Mouse (Mus musculus) limb, embryonic 14.5 days (tissue): ENCODE results near the gene Mucl3. TPM values are rescaled to one million over a fixed set of nuclear protein-coding genes. Genes with fewer than 3 reads are reported as not detected.

Experiments used
- ATAC-seq: fragments of 200-750 bp; cut with Nextera tagmentation; 2 replicates; pipeline ENCODE4 v1.8.0; 2017; ENCODE audit warnings: low read depth, moderate number of reproducible peaks, moderate TSS enrichment; ENCODE audit not compliant: low FRiP score
- DNase-seq: peaks from one replicate; pipeline ENCODE4 v3.0.0-alpha.2; 2015; ENCODE audit warnings: low spot score
- H3K27ac ChIP-seq: fragments of 300-500 bp; sonication (generic); replicated peaks from 2 replicates; pipeline ENCODE4 v1.5.1; 2014; ENCODE audit warnings: low read depth, mild to moderate bottlenecking, low read length, moderate library complexity, mixed read lengths
- H3K27me3 ChIP-seq: fragments of 300-500 bp; sonication (generic); 2 replicates; pipeline ENCODE4 v1.6.1; 2014; ENCODE audit warnings: low read length, mixed read lengths; ENCODE audit not compliant: control insufficient read depth, insufficient read depth
- H3K36me3 ChIP-seq: fragments of 300-500 bp; sonication (generic); 2 replicates; pipeline ENCODE4 v1.6.1; 2014; ENCODE audit warnings: mild to moderate bottlenecking, low read length, moderate library complexity, mixed read lengths; ENCODE audit not compliant: control insufficient read depth, insufficient read depth
- H3K4me1 ChIP-seq: fragments of 300-500 bp; sonication (generic); 2 replicates; pipeline ENCODE4 v1.6.1; 2014; ENCODE audit warnings: antibody characterized with exemption, low read length, mixed read lengths; ENCODE audit not compliant: control insufficient read depth, insufficient read depth
- H3K4me2 ChIP-seq: fragments of 300-500 bp; sonication (generic); replicated peaks from 2 replicates; pipeline ENCODE4 v1.6.1; 2014; ENCODE audit warnings: low read depth, mild to moderate bottlenecking, low read length, moderate library complexity; ENCODE audit not compliant: severe bottlenecking
- H3K4me3 ChIP-seq: fragments of 300-500 bp; sonication (generic); replicated peaks from 2 replicates; pipeline ENCODE4 v1.5.1; 2014; ENCODE audit warnings: low read length
- H3K9ac ChIP-seq: fragments of 300-500 bp; sonication (generic); 2 replicates; pipeline ENCODE4 v1.6.1; 2014; ENCODE audit warnings: mild to moderate bottlenecking, low read depth, low read length, moderate library complexity; ENCODE audit not compliant: severe bottlenecking
- H3K9me3 ChIP-seq: fragments of 300-500 bp; sonication (generic); 2 replicates; pipeline ENCODE4 v1.6.1; 2016; ENCODE audit warnings: low read length; ENCODE audit not compliant: control insufficient read depth
- POLR2A ChIP-seq: fragments of 200-500 bp; IDR thresholded peaks from 2 replicates; pipeline ENCODE4 v1.8.0; 2012; ENCODE audit warnings: inconsistent platforms, mild to moderate bottlenecking, moderate library complexity, borderline replicate concordance; ENCODE audit not compliant: insufficient read depth, insufficient read length; ENCODE audit errors: extremely low read depth
- WGBS: fragments of 180-500 bp; shearing (Covaris S2); extraction: QIAGEN DNeasy Blood & Tissue Kit; methylation state at CpG from one replicate; pipeline ENCODE4 v1.1.7; 2014; 5-methylcytosine and 5-hydroxymethylcytosine counted together
- polyA plus RNA-seq, 2 experiments: library from polyadenylated mRNA; depleted of rRNA in 1 of 2; stranded (reverse) in 1 of 2; unstranded in 1 of 2; fragments of >200 nt; fragmentation: Nextera tagmentation in 1 of 2; extraction: Ambion mirVana in 1 of 2; gene quantifications; 2 replicates each; pipeline versions ENCODE4 v1.2.1 to v1.2.3; 2012 to 2014

The Mucl3 gene
- polyA plus RNA-seq (2012; rRNA removed) (0.13 and 0.30 TPM in 2 replicates), polyA plus RNA-seq (2014; fragmentation: Nextera tagmentation; extraction: Ambion mirVana) (0.22 TPM in 1 of 2 replicates, not detected in the other)

- Histone ChIP-seq H3K9me3 (no peaks in the 10 kb centered on the region), H3K4me1 (peaks cover 5% of the 10 kb centered on the region; the same call in 1 of the 2 replicates), H3K4me3 (no peak within 1 kb of the TSS), H3K9ac (no peak within 1 kb of the TSS), H3K27me3 (no peaks in the 10 kb centered on the region), H3K4me2 (no peak within 1 kb of the TSS), H3K36me3 (no peaks in the 10 kb centered on the region), H3K27ac (no peak within 1 kb of the TSS)
- DNase-seq: no peak
- WGBS: 64% methylated on average over 13 of the region's 13 CpGs
- no peak for TF ChIP-seq POLR2A
- ATAC-seq: no peak
Observed at GRCm38 (mm10) chr17:35643609-35644236, at the start of gene Mucl3. Mucl3 (minus strand) TSS chr17:35643695.

- no peak for TF ChIP-seq POLR2A
- Histone ChIP-seq H3K36me3 (peaks cover 70% of the 10 kb centered on the region), H3K4me2 (no peak overlapping the region), H3K27me3 (no peaks in the 10 kb centered on the region), H3K27ac (no peak overlapping the region), H3K4me1 (peaks cover 7% of the 10 kb centered on the region), H3K9me3 (0 out of 2 replicates have a peak, but pooled peaks cover 4% of the 10 kb centered on the region), H3K9ac (no peak overlapping the region), H3K4me3 (no peak overlapping the region)
- DNase-seq (no peak), ATAC-seq (no peak)
- 83% methylated on average over 4 of the region's 4 CpGs for WGBS
Observed at GRCm38 (mm10) chr17:35692368-35692767, 48.9 kb upstream of the Mucl3 start.

GRCm38 (mm10) chr17:35691811-35692210 is 48.3 kb upstream of the Mucl3 start:
- DNase-seq: no peak
- no peak for ATAC-seq
- Histone ChIP-seq H3K4me2 (no peak overlapping the region), H3K4me3 (no peak overlapping the region), H3K4me1 (peaks cover 1% of the 10 kb centered on the region; the same call in 1 of the 2 replicates), H3K36me3 (peaks cover 75% of the 10 kb centered on the region), H3K27ac (no peak overlapping the region), H3K9me3 (0 out of 2 replicates have a peak, but pooled peaks cover 4% of the 10 kb centered on the region), H3K9ac (no peak overlapping the region), H3K27me3 (no peaks in the 10 kb centered on the region)
- no peak for TF ChIP-seq POLR2A
- 85% methylated on average over 4 of the region's 4 CpGs for WGBS

GRCm38 (mm10) chr17:35689936-35690645 is 46.6 kb upstream of the Mucl3 start:
- 86% methylated on average over 18 of the region's 18 CpGs for WGBS
- no peaks in the 10 kb centered on the region for H3K4me1 ChIP-seq
- H3K36me3 ChIP-seq: peaks cover 86% of the 10 kb centered on the region
- no peak overlapping the region for H3K4me3 ChIP-seq
- no peak overlapping the region for H3K4me2 ChIP-seq
- no peak overlapping the region for H3K9ac ChIP-seq
- DNase-seq (no peak), ATAC-seq (no peak)
- TF ChIP-seq POLR2A: no peak
- no peak overlapping the region for H3K27ac ChIP-seq
- no peaks in the 10 kb centered on the region for H3K27me3 ChIP-seq
- H3K9me3 ChIP-seq: no peaks in the 10 kb centered on the region

GRCm38 (mm10) chr17:35688347-35689175 is 45.1 kb upstream of the Mucl3 start:
- Histone ChIP-seq H3K9ac (no peak overlapping the region), H3K4me2 (no peak overlapping the region), H3K27ac (no peak overlapping the region), H3K4me3 (no peak overlapping the region), H3K27me3 (no peaks in the 10 kb centered on the region), H3K4me1 (no peaks in the 10 kb centered on the region), H3K36me3 (peaks cover 98% of the 10 kb centered on the region), H3K9me3 (no peaks in the 10 kb centered on the region)
- TF ChIP-seq POLR2A: no peak
- WGBS: 82% methylated on average over 25 of the region's 25 CpGs
- ATAC-seq (no peak), DNase-seq (no peak)
